Mouse (Mus musculus): Measurements from ENCODE around the gene Tanc2.

- TF ChIP-seq CTCF (IDR thresholded peaks at IDR 0.05; ENCODE audit: insufficient read depth, low read depth, low read length) (no peak), POLR2A (IDR thresholded peaks at IDR 0.05; ENCODE audit: insufficient read depth, low read depth, low read length) (no peak)
These were observed 256.1 kb downstream of the Tanc2 start for GRCm38 (mm10) chr11:105845901-105846300.

Measured in olfactory bulb, adult 2 months (tissue).